Mouse (Mus musculus) stomach, postnatal 0 days (tissue): Measurements from ENCODE around the gene Cpm.

Experiments used
- CTCF ChIP-seq: IDR thresholded peaks from 2 replicates; pipeline ENCODE4 v1.5.1; 2016; ENCODE audit warnings: antibody characterized with exemption, low read depth, mild to moderate bottlenecking, moderate library complexity
- EP300 ChIP-seq: optimal IDR thresholded peaks from 2 replicates; pipeline ENCODE3; 2016; ENCODE audit warnings: antibody characterized with exemption

DNA sequence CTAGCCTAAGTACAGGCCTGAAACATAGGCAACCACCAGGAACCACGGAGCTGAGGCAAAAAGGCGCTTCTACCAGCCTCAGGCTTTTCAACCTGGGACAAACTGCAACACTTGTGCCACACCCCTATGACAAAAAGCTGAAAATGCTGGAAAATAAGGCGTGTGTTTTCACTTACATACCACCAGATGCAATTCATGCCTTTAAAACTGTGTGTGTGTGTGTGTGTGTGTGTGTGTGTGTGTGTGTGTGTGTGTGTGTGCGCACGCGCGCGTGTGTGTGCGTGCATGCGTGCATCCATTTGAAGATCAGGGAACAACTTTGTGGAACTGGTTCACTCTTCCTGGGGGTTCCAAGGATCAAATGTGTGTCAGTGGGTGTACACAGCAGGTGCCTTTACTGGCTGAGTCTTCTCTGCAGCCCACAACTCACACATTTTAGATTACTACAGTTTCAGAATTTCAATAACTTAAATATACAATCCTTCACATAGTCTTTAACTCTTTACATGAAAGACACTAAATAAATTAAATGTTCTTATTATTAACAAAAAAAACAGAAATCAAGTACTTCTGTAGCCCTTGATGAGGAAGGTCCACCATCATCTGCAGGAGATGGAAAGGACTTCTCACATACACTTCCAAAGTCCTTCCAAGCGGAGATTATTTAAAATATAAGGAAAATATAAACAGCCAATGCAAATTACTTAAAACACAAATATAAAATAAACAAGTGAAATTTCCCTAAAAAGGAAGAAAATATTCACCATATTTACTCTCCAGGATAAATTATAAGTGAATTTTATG lies 60.2 kb downstream of the Cpm start:
- TF ChIP-seq CTCF (no peak), EP300 (no peak)
